Mouse (Mus musculus): Measurements from ENCODE around the gene B230217C12Rik. TPM values are rescaled to one million over a fixed set of nuclear protein-coding genes. Genes with fewer than 3 reads are reported as not detected.

Gene B230217C12Rik
- polyA plus RNA-seq (2017; shearing (Covaris generic)) = 0.41 TPM

GRCm38 (mm10) chr11:97840539-97840954 lies at the start of gene B230217C12Rik:
Gene B230217C12Rik, plus strand, starts transcription at chr11:97840780.

GRCm38 (mm10) chr11:97798782-97799145 lies 41.8 kb upstream of the B230217C12Rik start, which contains the start of gene Lasp1:
Gene Lasp1, plus strand, starts transcription at chr11:97799000.

GRCm38 (mm10) chr11:97883918-97884600 lies 43.5 kb downstream of the B230217C12Rik start, which contains the start of gene Fbxo47:
Gene Fbxo47, minus strand, starts transcription at chr11:97884154.

Other genes starting within 250 kb of the B230217C12Rik start
- gene Epop, start 211.1 kb upstream of the B230217C12Rik start, polyA plus RNA-seq (2017; shearing (Covaris generic)) = 9.0 TPM
- gene Mllt6, start 177.4 kb upstream of the B230217C12Rik start, polyA plus RNA-seq (2017; shearing (Covaris generic)) = 12.7 TPM
- 70.3 TPM for gene Cisd3, start 155.0 kb upstream of the B230217C12Rik start, polyA plus RNA-seq (2017; shearing (Covaris generic))
- gene Pcgf2, start 140.3 kb upstream of the B230217C12Rik start, polyA plus RNA-seq (2017; shearing (Covaris generic)) = 1.4 TPM
- gene Psmb3, start 137.4 kb upstream of the B230217C12Rik start, polyA plus RNA-seq (2017; shearing (Covaris generic)) = 428 TPM
- 2.6 TPM for gene Pip4k2b, start 96.1 kb upstream of the B230217C12Rik start, polyA plus RNA-seq (2017; shearing (Covaris generic))
- gene Cwc25, start 74.2 kb upstream of the B230217C12Rik start, polyA plus RNA-seq (2017; shearing (Covaris generic)) = 27.1 TPM
- gene 1700001P01Rik, start 64.9 kb upstream of the B230217C12Rik start, polyA plus RNA-seq (2017; shearing (Covaris generic)) = not detected
- 408 TPM for gene Rpl23, start 58.3 kb upstream of the B230217C12Rik start, polyA plus RNA-seq (2017; shearing (Covaris generic))
- 201 TPM for gene Lasp1, start 41.8 kb upstream of the B230217C12Rik start, polyA plus RNA-seq (2017; shearing (Covaris generic))
- 0.39 TPM for gene Fbxo47, start 43.4 kb downstream of the B230217C12Rik start, polyA plus RNA-seq (2017; shearing (Covaris generic))
- gene Plxdc1, start 145.7 kb downstream of the B230217C12Rik start, polyA plus RNA-seq (2017; shearing (Covaris generic)) = 1.9 TPM
- 125 TPM for gene Arl5c, start 155.4 kb downstream of the B230217C12Rik start, polyA plus RNA-seq (2017; shearing (Covaris generic))
- gene Cacnb1, start 182.3 kb downstream of the B230217C12Rik start, polyA plus RNA-seq (2017; shearing (Covaris generic)) = 15.7 TPM
- gene Rpl19, start 185.9 kb downstream of the B230217C12Rik start, polyA plus RNA-seq (2017; shearing (Covaris generic)) = 1,449 TPM
- not detected for gene Stac2, start 212.7 kb downstream of the B230217C12Rik start, polyA plus RNA-seq (2017; shearing (Covaris generic))